Mouse (Mus musculus) embryonic facial prominence, embryonic 11.5 days (tissue): ENCODE measurements around the gene Nr4a3. TPM values are rescaled to one million over a fixed set of nuclear protein-coding genes. Genes with fewer than 3 reads are reported as not detected.

Experiments used
- ATAC-seq: fragments of 200-750 bp; cut with Nextera tagmentation; replicated peaks from 2 replicates; pipeline ENCODE4 v1.8.0; 2017; ENCODE audit warnings: low read depth; ENCODE audit not compliant: insufficient number of reproducible peaks, low FRiP score, low TSS enrichment
- DNase-seq: peaks from one replicate; pipeline ENCODE4 v3.0.0-alpha.2; 2015; ENCODE audit warnings: low spot score
- H3K27ac ChIP-seq: fragments of 300-500 bp; sonication (generic); replicated peaks from 2 replicates; pipeline ENCODE4 v1.5.1; 2014; ENCODE audit warnings: mild to moderate bottlenecking, low read depth, low read length, control low read depth
- H3K27me3 ChIP-seq: fragments of 300-500 bp; sonication (generic); 2 replicates; pipeline ENCODE4 v1.6.1; 2014; ENCODE audit warnings: mild to moderate bottlenecking, low read length, moderate library complexity, mixed read lengths; ENCODE audit not compliant: control insufficient read depth, insufficient read depth
- H3K36me3 ChIP-seq: fragments of 300-500 bp; sonication (generic); replicated peaks from 2 replicates; pipeline ENCODE4 v1.6.1; 2014; ENCODE audit warnings: low read depth, mild to moderate bottlenecking, low read length, moderate library complexity, mixed read lengths; ENCODE audit not compliant: control insufficient read depth, insufficient read depth
- H3K4me1 ChIP-seq: fragments of 300-500 bp; sonication (generic); 2 replicates; pipeline ENCODE4 v1.6.1; 2014; ENCODE audit warnings: low read length, mixed read lengths; ENCODE audit not compliant: control insufficient read depth, insufficient read depth
- H3K4me2 ChIP-seq: fragments of 300-500 bp; sonication (generic); 2 replicates; pipeline ENCODE4 v1.6.1; 2014; ENCODE audit warnings: low read depth, mild to moderate bottlenecking, control low read depth, low read length, moderate library complexity
- H3K4me3 ChIP-seq: fragments of 300-500 bp; sonication (generic); 2 replicates; pipeline ENCODE4 v1.5.1; 2014; ENCODE audit warnings: low read depth, low read length, control low read depth
- H3K9ac ChIP-seq: fragments of 300-500 bp; sonication (generic); replicated peaks from 2 replicates; pipeline ENCODE4 v1.6.1; 2014; ENCODE audit warnings: mild to moderate bottlenecking, control low read depth, low read length
- H3K9me3 ChIP-seq: fragments of 300-500 bp; sonication (generic); replicated peaks from 2 replicates; pipeline ENCODE4 v1.6.1; 2016; ENCODE audit warnings: mild to moderate bottlenecking, low read length, inconsistent platforms, mixed read lengths; ENCODE audit not compliant: control insufficient read depth
- WGBS: fragments of 180-500 bp; shearing (Covaris S2); extraction: QIAGEN DNeasy Blood & Tissue Kit; methylation state at CpG from one replicate; pipeline ENCODE4 v1.1.7; 2014; 5-methylcytosine and 5-hydroxymethylcytosine counted together
- polyA plus RNA-seq: library from polyadenylated mRNA; unstranded; fragments of >200 nt; fragmentation: Nextera tagmentation; extraction: Ambion mirVana; gene quantifications from 2 replicates; pipeline ENCODE4 v1.2.1, GENCODE M21; 2014

The Nr4a3 gene
- 0.20 and 0.25 TPM in 2 replicates for polyA plus RNA-seq

- WGBS = under 1% methylated on average over 48 of the region's 54 CpGs
- H3K27ac ChIP-seq = no peak within 1 kb of the TSS; the same call in 1 of the 2 replicates
- H3K9ac ChIP-seq = peak within 1 kb of the TSS; percentile 58
- ATAC-seq (peak; percentile 66), DNase-seq (peak; percentile 92)
- H3K27me3 ChIP-seq = peaks cover 32% of the 10 kb centered on the region
- H3K4me3 ChIP-seq = peak within 1 kb of the TSS; percentile 61
- peaks cover 10% of the 10 kb centered on the region for H3K4me1 ChIP-seq
- H3K4me2 ChIP-seq = peak within 1 kb of the TSS; percentile 85
- no peaks in the 10 kb centered on the region for H3K9me3 ChIP-seq
- H3K36me3 ChIP-seq = no peaks in the 10 kb centered on the region
Measured at GRCm38 (mm10) chr4:48044491-48045211, at the start of gene Nr4a3. Nr4a3 (plus strand) TSS chr4:48045153.

DNA sequence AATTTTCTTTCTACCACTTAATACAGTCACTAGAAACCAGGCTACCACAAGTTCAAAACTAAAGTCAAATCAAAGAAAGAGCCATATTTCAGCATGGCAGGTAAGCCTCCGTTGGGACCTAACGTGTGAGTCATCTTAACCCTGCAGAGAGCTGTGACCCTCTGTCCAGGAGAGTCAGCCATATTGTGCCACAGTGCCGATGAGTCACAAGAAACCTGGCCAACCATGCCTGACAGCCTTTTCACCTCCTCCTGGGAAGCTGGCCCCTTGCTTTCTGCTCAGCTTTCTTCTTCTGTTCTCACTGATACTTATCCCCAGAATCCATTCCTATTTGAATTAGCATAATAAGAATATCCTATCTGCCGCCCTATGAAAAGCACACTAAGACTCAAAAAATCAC is 42.0 kb upstream of the Nr4a3 start:
- no peaks in the 10 kb centered on the region for H3K9me3 ChIP-seq
- DNase-seq (no peak), ATAC-seq (no peak)
- H3K4me2 ChIP-seq = no peak overlapping the region
- H3K9ac ChIP-seq = no peak overlapping the region
- H3K4me1 ChIP-seq = no peaks in the 10 kb centered on the region
- H3K27ac ChIP-seq = no peak overlapping the region
- no peaks in the 10 kb centered on the region for H3K27me3 ChIP-seq
- no peaks in the 10 kb centered on the region for H3K36me3 ChIP-seq
- WGBS = 87% methylated on average over 4 of the region's 4 CpGs
- no peak overlapping the region for H3K4me3 ChIP-seq

- Histone ChIP-seq H3K36me3 (no peaks in the 10 kb centered on the region), H3K4me2 (no peak overlapping the region), H3K9me3 (no peaks in the 10 kb centered on the region), H3K9ac (no peak overlapping the region), H3K27ac (no peak overlapping the region), H3K27me3 (no peaks in the 10 kb centered on the region), H3K4me1 (no peaks in the 10 kb centered on the region), H3K4me3 (no peak overlapping the region)
- ATAC-seq = no peak
- WGBS = 91% methylated on average over 3 of the region's 3 CpGs
- DNase-seq = no peak
Measured at GRCm38 (mm10) chr4:48003456-48003855, 41.5 kb upstream of the Nr4a3 start.

GRCm38 (mm10) chr4:48006355-48006754 is 38.6 kb upstream of the Nr4a3 start:
- H3K4me1 ChIP-seq = no peaks in the 10 kb centered on the region
- DNase-seq = no peak
- H3K36me3 ChIP-seq = no peaks in the 10 kb centered on the region
- no peak overlapping the region for H3K27ac ChIP-seq
- H3K9me3 ChIP-seq = no peaks in the 10 kb centered on the region
- no peak overlapping the region for H3K9ac ChIP-seq
- no peaks in the 10 kb centered on the region for H3K27me3 ChIP-seq
- 91% methylated on average over 3 of the region's 3 CpGs for WGBS
- H3K4me2 ChIP-seq = no peak overlapping the region
- ATAC-seq = no peak
- H3K4me3 ChIP-seq = no peak overlapping the region

DNA sequence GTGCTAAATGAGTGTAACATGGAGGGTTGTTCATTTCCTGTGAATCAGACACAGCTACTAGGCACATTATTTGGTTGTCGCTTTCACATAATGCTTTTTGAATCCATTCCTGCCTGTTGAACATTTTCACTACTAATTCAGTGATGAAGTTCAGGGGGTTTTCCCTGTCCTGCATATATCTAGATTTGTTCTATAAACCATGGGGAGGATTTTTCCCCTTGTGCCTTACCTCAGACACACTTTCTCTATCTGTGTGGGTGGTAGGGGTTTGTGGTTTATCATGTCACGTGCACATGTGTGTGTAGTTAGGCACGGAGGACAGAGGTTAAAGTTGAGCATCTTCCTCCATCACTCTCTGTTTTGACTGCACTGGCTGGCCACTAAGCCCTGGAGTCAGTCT is 32.7 kb upstream of the Nr4a3 start:
- no peaks in the 10 kb centered on the region for H3K36me3 ChIP-seq
- H3K4me3 ChIP-seq = no peak overlapping the region
- DNase-seq = no peak
- no peaks in the 10 kb centered on the region for H3K4me1 ChIP-seq
- no peak for ATAC-seq
- H3K9me3 ChIP-seq = no peaks in the 10 kb centered on the region
- H3K4me2 ChIP-seq = no peak overlapping the region
- H3K27ac ChIP-seq = no peak overlapping the region
- 80% methylated on average over 3 of the region's 3 CpGs for WGBS
- H3K9ac ChIP-seq = no peak overlapping the region
- no peaks in the 10 kb centered on the region for H3K27me3 ChIP-seq

GRCm38 (mm10) chr4:48022966-48023365 is 22.0 kb upstream of the Nr4a3 start:
- H3K4me3 ChIP-seq = no peak overlapping the region
- H3K36me3 ChIP-seq = no peaks in the 10 kb centered on the region
- 74% methylated on average over 3 of the region's 3 CpGs for WGBS
- H3K4me2 ChIP-seq = no peak overlapping the region
- no peaks in the 10 kb centered on the region for H3K9me3 ChIP-seq
- no peaks in the 10 kb centered on the region for H3K4me1 ChIP-seq
- no peaks in the 10 kb centered on the region for H3K27me3 ChIP-seq
- H3K27ac ChIP-seq = no peak overlapping the region
- ATAC-seq (no peak), DNase-seq (no peak)
- no peak overlapping the region for H3K9ac ChIP-seq

GRCm38 (mm10) chr4:48029652-48030051 is 15.3 kb upstream of the Nr4a3 start:
- WGBS = 59% methylated on average over 24 of the region's 24 CpGs
- DNase-seq = peak; percentile 37
- H3K27ac ChIP-seq = no peak overlapping the region

DNA sequence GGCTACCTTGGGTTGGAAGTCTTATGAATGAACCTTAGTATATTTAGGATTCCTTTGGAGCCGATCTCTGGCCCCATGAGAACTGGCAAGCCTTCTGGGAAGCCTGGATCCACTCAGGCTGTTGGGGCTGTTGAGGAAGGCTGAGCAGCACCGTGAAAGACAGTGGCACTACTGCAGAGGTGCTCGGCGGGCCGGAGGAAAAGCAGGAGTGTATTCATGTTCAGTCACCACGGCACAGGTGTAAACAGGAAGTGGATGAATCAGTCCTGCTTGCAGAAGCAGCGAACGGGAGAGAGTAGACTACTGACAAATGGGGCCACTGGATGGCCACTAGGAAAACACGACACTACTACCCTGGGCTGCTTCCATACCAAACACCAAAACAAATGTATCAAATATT is 10.7 kb upstream of the Nr4a3 start:
- DNase-seq = no peak
- WGBS = 77% methylated on average over 9 of the region's 9 CpGs

More at GRCm38 (mm10) chr4:48029652-48030051, 15.3 kb upstream of the Nr4a3 start:
- no peaks in the 10 kb centered on the region for H3K4me1 ChIP-seq
- no peaks in the 10 kb centered on the region for H3K27me3 ChIP-seq
- no peaks in the 10 kb centered on the region for H3K9me3 ChIP-seq
- no peak for ATAC-seq
- H3K9ac ChIP-seq = no peak overlapping the region
- no peak overlapping the region for H3K4me3 ChIP-seq
- H3K4me2 ChIP-seq = no peak overlapping the region
- H3K36me3 ChIP-seq = no peaks in the 10 kb centered on the region

More for the DNA sequence above, 10.7 kb upstream of the Nr4a3 start:
- no peak overlapping the region for H3K4me3 ChIP-seq
- H3K27ac ChIP-seq = no peak overlapping the region
- no peak overlapping the region for H3K4me2 ChIP-seq
- ATAC-seq = no peak
- no peaks in the 10 kb centered on the region for H3K36me3 ChIP-seq
- no peaks in the 10 kb centered on the region for H3K9me3 ChIP-seq
- no peak overlapping the region for H3K9ac ChIP-seq
- H3K4me1 ChIP-seq = no peaks in the 10 kb centered on the region
- H3K27me3 ChIP-seq = no peaks in the 10 kb centered on the region
